Mouse (Mus musculus): ENCODE measurements around the gene Gm10642. TPM values are rescaled to one million over a fixed set of nuclear protein-coding genes. Genes with fewer than 3 reads are reported as not detected.

Gm10642 gene
- polyA plus RNA-seq, 1 experiment from 2014 or later, result 0.41 TPM

GRCm38 (mm10) chr9:70679132-70680091, 23.4 kb downstream of the Gm10642 start:
- Histone ChIP-seq H3K36me3 (ENCODE audit: control insufficient read depth, insufficient read depth, low read length) (no peaks in the 10 kb centered on the region), H3K27me3 (ENCODE audit: control insufficient read depth, insufficient read depth, low read length) (no peaks in the 10 kb centered on the region), H3K4me1 (ENCODE audit: control insufficient read depth, insufficient read depth, low read length) (peaks cover 14% of the 10 kb centered on the region), H3K4me3 (replicated peaks; ENCODE audit: low read depth, low read length) (peak overlapping the region; percentile 91), H3K27ac (replicated peaks; ENCODE audit: low read depth, low read length) (peak overlapping the region; percentile 98), H3K4me2 (ENCODE audit: low read length) (peak overlapping the region; percentile 84), H3K9ac (replicated peaks; ENCODE audit: low read length) (peak overlapping the region; percentile 94), H3K9me3 (ENCODE audit: control insufficient read depth, low read length) (no peaks in the 10 kb centered on the region)
- ATAC-seq (ENCODE audit: low FRiP score, low TSS enrichment) (peak; percentile 81), DNase-seq (no peak)
- under 1% methylated on average over 103 of the region's 103 CpGs for WGBS

DNA sequence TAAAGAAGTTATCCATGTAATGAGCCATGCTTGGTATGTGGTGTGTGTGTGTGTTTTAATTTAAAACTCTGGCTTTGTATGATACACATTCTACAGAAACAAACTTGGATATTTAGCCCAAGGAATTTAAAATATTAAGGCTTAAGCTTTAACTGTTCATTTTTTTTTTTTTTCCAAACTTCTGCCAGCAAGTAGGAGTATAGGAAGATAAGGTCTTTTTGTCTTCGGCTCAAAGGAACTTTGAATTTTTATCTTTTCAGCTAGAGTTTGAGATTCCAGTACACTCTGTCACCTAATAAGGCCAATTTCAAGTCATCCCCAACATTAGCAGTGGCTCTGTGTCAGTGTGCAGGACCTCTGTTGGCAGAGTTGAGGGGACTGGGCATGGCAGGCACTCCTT, 26.2 kb downstream of the Gm10642 start:
- ATAC-seq (ENCODE audit: low FRiP score, low TSS enrichment), result no peak
- Histone ChIP-seq H3K36me3 (ENCODE audit: control insufficient read depth, insufficient read depth, low read length) (no peaks in the 10 kb centered on the region), H3K4me3 (replicated peaks; ENCODE audit: low read depth, low read length) (no peak overlapping the region), H3K4me1 (ENCODE audit: control insufficient read depth, insufficient read depth, low read length) (peaks cover 14% of the 10 kb centered on the region), H3K27ac (replicated peaks; ENCODE audit: low read depth, low read length) (no peak overlapping the region), H3K4me2 (ENCODE audit: low read length) (no peak overlapping the region), H3K9me3 (ENCODE audit: control insufficient read depth, low read length) (no peaks in the 10 kb centered on the region), H3K9ac (replicated peaks; ENCODE audit: low read length) (no peak overlapping the region), H3K27me3 (ENCODE audit: control insufficient read depth, insufficient read depth, low read length) (no peaks in the 10 kb centered on the region)
- 83% methylated on average over 1 of the region's 1 CpGs for WGBS
- no peak for DNase-seq

GRCm38 (mm10) chr9:70688301-70688968, 32.4 kb downstream of the Gm10642 start:
- WGBS, result 77% methylated on average over 2 of the region's 2 CpGs
- DNase-seq, result no peak
- Histone ChIP-seq H3K9me3 (ENCODE audit: control insufficient read depth, low read length) (no peaks in the 10 kb centered on the region), H3K9ac (replicated peaks; ENCODE audit: low read length) (no peak overlapping the region), H3K27ac (replicated peaks; ENCODE audit: low read depth, low read length) (no peak overlapping the region), H3K4me1 (ENCODE audit: control insufficient read depth, insufficient read depth, low read length) (no peaks in the 10 kb centered on the region), H3K36me3 (ENCODE audit: control insufficient read depth, insufficient read depth, low read length) (no peaks in the 10 kb centered on the region), H3K27me3 (ENCODE audit: control insufficient read depth, insufficient read depth, low read length) (no peaks in the 10 kb centered on the region), H3K4me2 (ENCODE audit: low read length) (no peak overlapping the region), H3K4me3 (replicated peaks; ENCODE audit: low read depth, low read length) (no peak overlapping the region)
- no peak for ATAC-seq (ENCODE audit: low FRiP score, low TSS enrichment)

DNA sequence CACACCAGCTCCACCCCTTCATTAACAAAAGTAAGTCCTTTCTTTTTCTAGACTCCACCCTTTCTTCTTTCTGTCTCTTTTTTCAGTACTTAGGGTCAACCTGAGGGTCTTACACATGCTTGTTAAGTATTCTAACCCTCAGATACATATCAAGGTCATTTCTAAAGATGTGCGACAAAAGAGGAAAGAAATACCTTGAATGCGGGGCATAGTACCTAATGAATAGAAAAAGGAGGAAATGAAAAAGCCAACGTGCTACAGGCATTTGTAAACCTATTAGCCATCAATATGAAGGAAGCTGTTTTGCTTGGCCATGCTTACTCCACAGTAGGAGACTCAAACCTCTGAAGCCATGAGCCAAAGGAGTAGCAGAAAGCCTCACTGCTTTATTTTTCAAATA, 33.9 kb downstream of the Gm10642 start:
- no peak for DNase-seq
- Histone ChIP-seq H3K4me1 (ENCODE audit: control insufficient read depth, insufficient read depth, low read length) (no peaks in the 10 kb centered on the region), H3K4me3 (replicated peaks; ENCODE audit: low read depth, low read length) (no peak overlapping the region), H3K27ac (replicated peaks; ENCODE audit: low read depth, low read length) (no peak overlapping the region), H3K27me3 (ENCODE audit: control insufficient read depth, insufficient read depth, low read length) (no peaks in the 10 kb centered on the region), H3K4me2 (ENCODE audit: low read length) (no peak overlapping the region), H3K36me3 (ENCODE audit: control insufficient read depth, insufficient read depth, low read length) (no peaks in the 10 kb centered on the region), H3K9ac (replicated peaks; ENCODE audit: low read length) (no peak overlapping the region), H3K9me3 (ENCODE audit: control insufficient read depth, low read length) (no peaks in the 10 kb centered on the region)
- ATAC-seq (ENCODE audit: low FRiP score, low TSS enrichment), result no peak
- 72% methylated on average over 3 of the region's 3 CpGs for WGBS

GRCm38 (mm10) chr9:70690579-70690978, 34.5 kb downstream of the Gm10642 start:
- no peaks in the 10 kb centered on the region for H3K4me1 ChIP-seq (ENCODE audit: control insufficient read depth, insufficient read depth, low read length)
- no peak overlapping the region for H3K27ac ChIP-seq (replicated peaks; ENCODE audit: low read depth, low read length)
- H3K9ac ChIP-seq (replicated peaks; ENCODE audit: low read length), result no peak overlapping the region
- H3K4me2 ChIP-seq (ENCODE audit: low read length), result no peak overlapping the region
- no peak overlapping the region for H3K4me3 ChIP-seq (replicated peaks; ENCODE audit: low read depth, low read length)
- DNase-seq, result no peak
- no peaks in the 10 kb centered on the region for H3K9me3 ChIP-seq (ENCODE audit: control insufficient read depth, low read length)
- H3K36me3 ChIP-seq (ENCODE audit: control insufficient read depth, insufficient read depth, low read length), result no peaks in the 10 kb centered on the region
- H3K27me3 ChIP-seq (ENCODE audit: control insufficient read depth, insufficient read depth, low read length), result no peaks in the 10 kb centered on the region
- no peak for ATAC-seq (ENCODE audit: low FRiP score, low TSS enrichment)

- 88% methylated on average over 2 of the region's 2 CpGs for WGBS
- H3K36me3 ChIP-seq (ENCODE audit: control insufficient read depth, insufficient read depth, low read length), result no peaks in the 10 kb centered on the region
- H3K9me3 ChIP-seq (ENCODE audit: control insufficient read depth, low read length), result no peaks in the 10 kb centered on the region
- no peaks in the 10 kb centered on the region for H3K27me3 ChIP-seq (ENCODE audit: control insufficient read depth, insufficient read depth, low read length)
- no peaks in the 10 kb centered on the region for H3K4me1 ChIP-seq (ENCODE audit: control insufficient read depth, insufficient read depth, low read length)
- ATAC-seq (ENCODE audit: low FRiP score, low TSS enrichment), result no peak
- DNase-seq, result no peak
- no peak overlapping the region for H3K4me3 ChIP-seq (replicated peaks; ENCODE audit: low read depth, low read length)
- no peak overlapping the region for H3K4me2 ChIP-seq (ENCODE audit: low read length)
- no peak overlapping the region for H3K9ac ChIP-seq (replicated peaks; ENCODE audit: low read length)
- no peak overlapping the region for H3K27ac ChIP-seq (replicated peaks; ENCODE audit: low read depth, low read length)
These were observed 36.0 kb downstream of the Gm10642 start for GRCm38 (mm10) chr9:70691772-70692693.

DNA sequence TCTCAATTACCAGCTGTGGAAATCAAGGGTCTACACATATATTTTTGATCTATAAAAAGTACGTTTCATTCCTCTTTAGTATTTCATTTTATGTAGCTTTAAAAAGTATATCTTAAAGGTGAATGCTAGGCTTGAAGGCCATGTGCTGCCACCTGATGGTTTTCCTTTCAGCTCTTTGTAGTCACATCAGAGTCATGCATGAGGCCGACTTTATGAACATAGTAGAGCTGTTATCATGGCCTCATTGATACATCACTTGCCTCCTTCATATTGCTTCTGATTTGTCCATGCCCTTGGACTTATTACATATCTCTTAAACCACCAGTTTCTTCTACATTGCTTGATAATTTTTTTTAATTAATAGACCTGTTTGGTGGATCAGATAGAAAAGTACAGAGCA, 39.7 kb downstream of the Gm10642 start:
- Histone ChIP-seq H3K9ac (replicated peaks; ENCODE audit: low read length) (no peak overlapping the region), H3K9me3 (ENCODE audit: control insufficient read depth, low read length) (no peaks in the 10 kb centered on the region)
- 96% methylated on average over 2 of the region's 2 CpGs for WGBS

GRCm38 (mm10) chr9:70698090-70698489, 42.0 kb downstream of the Gm10642 start:
- no peak overlapping the region for H3K9ac ChIP-seq (replicated peaks; ENCODE audit: low read length)
- no peak for DNase-seq
- no peak overlapping the region for H3K4me2 ChIP-seq (ENCODE audit: low read length)
- H3K4me3 ChIP-seq (replicated peaks; ENCODE audit: low read depth, low read length), result no peak overlapping the region
- no peaks in the 10 kb centered on the region for H3K4me1 ChIP-seq (ENCODE audit: control insufficient read depth, insufficient read depth, low read length)
- WGBS, result 82% methylated on average over 1 of the region's 1 CpGs
- ATAC-seq (ENCODE audit: low FRiP score, low TSS enrichment), result no peak
- no peaks in the 10 kb centered on the region for H3K36me3 ChIP-seq (ENCODE audit: control insufficient read depth, insufficient read depth, low read length)
- no peak overlapping the region for H3K27ac ChIP-seq (replicated peaks; ENCODE audit: low read depth, low read length)
- no peaks in the 10 kb centered on the region for H3K9me3 ChIP-seq (ENCODE audit: control insufficient read depth, low read length)
- no peaks in the 10 kb centered on the region for H3K27me3 ChIP-seq (ENCODE audit: control insufficient read depth, insufficient read depth, low read length)

More for the DNA sequence above, 39.7 kb downstream of the Gm10642 start:
- no peaks in the 10 kb centered on the region for H3K36me3 ChIP-seq (ENCODE audit: control insufficient read depth, insufficient read depth, low read length)
- H3K27me3 ChIP-seq (ENCODE audit: control insufficient read depth, insufficient read depth, low read length), result no peaks in the 10 kb centered on the region
- no peak for ATAC-seq (ENCODE audit: low FRiP score, low TSS enrichment)
- H3K4me1 ChIP-seq (ENCODE audit: control insufficient read depth, insufficient read depth, low read length), result no peaks in the 10 kb centered on the region
- no peak overlapping the region for H3K27ac ChIP-seq (replicated peaks; ENCODE audit: low read depth, low read length)
- no peak overlapping the region for H3K4me3 ChIP-seq (replicated peaks; ENCODE audit: low read depth, low read length)
- no peak overlapping the region for H3K4me2 ChIP-seq (ENCODE audit: low read length)
- no peak for DNase-seq

Data from midbrain, embryonic 14.5 days (tissue).